ENCODE assay signal across 8 mouse cellular contexts in genomic region chr5:72868091-72868875, GRCm38 (mm10). TPM values are rescaled to one million over a fixed set of nuclear protein-coding genes. Genes with fewer than 3 reads are reported as not detected.
DNase-seq lines count a peak whose midpoint lies in the region; ATAC-seq and TF ChIP-seq lines count a peak whose summit lies in the region.

Gene Tec, minus strand, starts transcription at chr5:72868483.

- no peak within 1 kb of the TSS for H3K27ac ChIP-seq in hindbrain, embryonic 13.5 days

- under 1% methylated on average over 58 of the region's 60 CpGs for WGBS in hindbrain, embryonic 13.5 days

- POLR2A ChIA-PET in Patski (lab: Charles Lee) = interaction anchor here (1.2 kb wide), 1 partner anchor 10 kb away, joined by 3 read pairs; no protein-coding TSS in a partner anchor

- no peaks in the 10 kb centered on the region for H3K36me3 ChIP-seq in hindbrain, embryonic 13.5 days

- CTCF ChIA-PET in Patski (lab: Charles Lee) = interaction anchor here (1.4 kb wide), 1 partner anchor 14 kb away, joined by 3 read pairs; no protein-coding TSS in a partner anchor

- no peak for DNase-seq in Patski (ENCODE audit: low read depth, low spot score)
- peak; percentile 89 to 94 for DNase-seq in cerebellum, postnatal 25 days
- peak; percentile 44 to 80 for DNase-seq in frontal cortex, postnatal 14 days (ENCODE audit: low spot score in 2 of 2)
- peak; percentile 48 for DNase-seq in left cerebral cortex, adult 11 months (ENCODE audit: low spot score)
- DNase-seq in lung, postnatal 4 days = peak; percentile 94 to 95
- peak; percentile 90 for DNase-seq in retina, postnatal 1 day
- DNase-seq in urinary bladder, adult 18-20 months (ENCODE audit: low spot score in 2 of 2) = peak; percentile 89 to 95

- TF ChIP-seq CTCF in Patski (IDR thresholded peaks at IDR 0.05) = no peak

- in situ Hi-C loops in Patski (cut with MboI; ENCODE audit: low pct_unique_long_range_greater_than_20kb) = no loop called here

- peak within 1 kb of the TSS; percentile 60 for H3K9ac ChIP-seq in hindbrain, embryonic 13.5 days

- H3K4me3 ChIP-seq in hindbrain, embryonic 13.5 days = peak within 1 kb of the TSS; percentile 50

- no peaks in the 10 kb centered on the region for H3K27me3 ChIP-seq in Patski
- peaks cover 45% of the 10 kb centered on the region for H3K27me3 ChIP-seq in hindbrain, embryonic 13.5 days

- H3K4me1 ChIP-seq in hindbrain, embryonic 13.5 days (replicated peaks) = peaks cover 6% of the 10 kb centered on the region

- no peaks in the 10 kb centered on the region for H3K9me3 ChIP-seq in hindbrain, embryonic 13.5 days

- peak; percentile 97 for ATAC-seq in Patski
- ATAC-seq in hindbrain, embryonic 13.5 days (ENCODE audit: low FRiP score) = peak; percentile 91

- peak within 1 kb of the TSS; percentile 68 for H3K4me2 ChIP-seq in hindbrain, embryonic 13.5 days

RNA-seq across cellular contexts. Expression of gene Tec, which starts in this region (rescaled TPM):
- polyA plus RNA-seq in Patski (2021) = 8.3 TPM
- 7.0 and 9.8 TPM in 2 replicates for polyA plus RNA-seq in hindbrain, embryonic 13.5 days (2015; fragmentation: Nextera tagmentation; extraction: Ambion mirVana)
